Mouse (Mus musculus) common myeloid progenitor, adult 5-6 weeks (primary cell): ENCODE data around the gene Tuba3b. TPM values are rescaled to one million over a fixed set of nuclear protein-coding genes. Genes with fewer than 3 reads are reported as not detected.

Experiments used
- ATAC-seq: replicated peaks from 2 replicates; pipeline ENCODE4 v1.8.0; 2016; ENCODE audit warnings: low read depth, mild to moderate bottlenecking, moderate TSS enrichment, inconsistent platforms; ENCODE audit not compliant: poor library complexity, severe bottlenecking
- total RNA-seq: library from RNA; stranded (forward); fragments of 200-1000, 187-1606 nt; gene quantifications from 2 replicates; pipeline ENCODE4 v1.2.3, GENCODE M21; 2017

Tuba3b gene
- total RNA-seq, 1 experiment from 2014 or later = not detected

- ATAC-seq = no peak
Observed at GRCm38 (mm10) chr6:145604648-145605047, 10.9 kb upstream of the Tuba3b start.

GRCm38 (mm10) chr6:145605203-145605602 is 10.4 kb upstream of the Tuba3b start:
- no peak for ATAC-seq

- no peak for ATAC-seq
Observed at GRCm38 (mm10) chr6:145607746-145608145, 7.8 kb upstream of the Tuba3b start.

GRCm38 (mm10) chr6:145608693-145609092 is 6.9 kb upstream of the Tuba3b start:
- no peak for ATAC-seq

GRCm38 (mm10) chr6:145610901-145611300 is 4.7 kb upstream of the Tuba3b start:
- ATAC-seq = no peak

- ATAC-seq = no peak
Observed at GRCm38 (mm10) chr6:145612611-145613010, 2.9 kb upstream of the Tuba3b start.

- ATAC-seq = no peak
Observed at GRCm38 (mm10) chr6:145614219-145614618, 1.3 kb upstream of the Tuba3b start, which contains the start of gene Lmntd1. Gene Lmntd1 (minus strand): TSS chr6:145614319.

- ATAC-seq = peak; percentile 76
Observed at GRCm38 (mm10) chr6:145616402-145617229, 1.1 kb downstream of the Tuba3b start.

GRCm38 (mm10) chr6:145623141-145623540 is 7.6 kb downstream of the Tuba3b start:
- ATAC-seq = no peak

GRCm38 (mm10) chr6:145630269-145630668 is 14.7 kb downstream of the Tuba3b start:
- ATAC-seq = no peak

GRCm38 (mm10) chr6:145634454-145634853 is 18.9 kb downstream of the Tuba3b start:
- no peak for ATAC-seq

- ATAC-seq = no peak
Observed at GRCm38 (mm10) chr6:145636682-145637081, 21.1 kb downstream of the Tuba3b start.

GRCm38 (mm10) chr6:145638248-145638647 is 22.7 kb downstream of the Tuba3b start:
- no peak for ATAC-seq

- no peak for ATAC-seq
Observed at GRCm38 (mm10) chr6:145640971-145641506, 25.5 kb downstream of the Tuba3b start.

- ATAC-seq = no peak
Observed at GRCm38 (mm10) chr6:145651976-145652375, 36.4 kb downstream of the Tuba3b start.

- ATAC-seq = no peak
Observed at GRCm38 (mm10) chr6:145652986-145653385, 37.4 kb downstream of the Tuba3b start.

- ATAC-seq = no peak
Observed at GRCm38 (mm10) chr6:145653626-145654025, 38.1 kb downstream of the Tuba3b start.

GRCm38 (mm10) chr6:145654062-145654836 is 38.7 kb downstream of the Tuba3b start:
- ATAC-seq = no peak

- no peak for ATAC-seq
Observed at GRCm38 (mm10) chr6:145655678-145656077, 40.1 kb downstream of the Tuba3b start.

GRCm38 (mm10) chr6:145656740-145657591 is 41.4 kb downstream of the Tuba3b start:
- ATAC-seq = no peak
